Mouse (Mus musculus) retina, embryonic 14.5 days (tissue): ENCODE data around the gene Fgd3.

Source experiments
- DNase-seq: peaks from one replicate; pipeline ENCODE4 v3.0.0-alpha.2; 2015; ENCODE audit warnings: low spot score

Fgd3 gene

DNA sequence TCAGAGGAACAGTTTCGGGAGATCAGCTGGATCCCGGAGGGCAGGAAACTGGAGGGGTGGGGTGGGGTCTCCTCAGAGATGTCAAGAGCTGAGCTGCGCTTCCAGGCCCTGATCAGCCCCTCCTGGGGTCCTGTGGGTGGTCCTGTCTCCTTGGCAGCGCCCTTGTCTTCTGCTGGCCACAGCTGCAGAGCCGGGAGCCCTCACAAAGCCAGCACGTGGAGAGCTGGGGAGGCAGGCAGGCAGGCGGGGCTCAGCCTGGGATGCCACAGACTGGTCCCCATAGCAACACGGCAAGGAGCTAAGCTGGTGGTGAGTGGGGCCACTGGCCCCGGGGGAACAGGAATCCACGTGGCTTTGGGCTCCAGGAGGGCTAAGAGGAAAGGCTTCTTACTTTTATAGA, at the start of gene Fgd3:
TSS of gene Fgd3 (minus strand) at position 272 of the 400 bp plus-strand sequence.
- DNase-seq: peak; percentile 82

DNA sequence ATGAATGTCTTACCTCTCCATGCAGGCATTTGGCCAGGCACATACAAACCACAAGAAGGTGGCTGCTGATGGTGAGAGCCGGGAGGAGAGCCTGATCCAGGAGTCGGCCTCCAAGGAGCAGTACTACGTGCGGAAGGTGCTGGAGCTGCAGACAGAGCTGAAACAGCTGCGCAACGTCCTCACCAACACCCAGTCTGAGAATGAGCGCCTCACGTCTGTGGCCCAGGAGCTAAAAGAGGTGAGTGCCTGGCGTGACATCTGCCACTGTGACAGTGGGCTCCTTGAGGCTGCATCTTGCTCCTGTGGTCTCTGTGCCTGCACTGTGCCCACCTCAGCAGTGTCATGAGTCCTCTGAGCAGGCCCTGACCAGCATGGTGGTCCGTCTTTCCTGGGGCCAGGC, 49.3 kb upstream of the Fgd3 start:
- no peak for DNase-seq

DNA sequence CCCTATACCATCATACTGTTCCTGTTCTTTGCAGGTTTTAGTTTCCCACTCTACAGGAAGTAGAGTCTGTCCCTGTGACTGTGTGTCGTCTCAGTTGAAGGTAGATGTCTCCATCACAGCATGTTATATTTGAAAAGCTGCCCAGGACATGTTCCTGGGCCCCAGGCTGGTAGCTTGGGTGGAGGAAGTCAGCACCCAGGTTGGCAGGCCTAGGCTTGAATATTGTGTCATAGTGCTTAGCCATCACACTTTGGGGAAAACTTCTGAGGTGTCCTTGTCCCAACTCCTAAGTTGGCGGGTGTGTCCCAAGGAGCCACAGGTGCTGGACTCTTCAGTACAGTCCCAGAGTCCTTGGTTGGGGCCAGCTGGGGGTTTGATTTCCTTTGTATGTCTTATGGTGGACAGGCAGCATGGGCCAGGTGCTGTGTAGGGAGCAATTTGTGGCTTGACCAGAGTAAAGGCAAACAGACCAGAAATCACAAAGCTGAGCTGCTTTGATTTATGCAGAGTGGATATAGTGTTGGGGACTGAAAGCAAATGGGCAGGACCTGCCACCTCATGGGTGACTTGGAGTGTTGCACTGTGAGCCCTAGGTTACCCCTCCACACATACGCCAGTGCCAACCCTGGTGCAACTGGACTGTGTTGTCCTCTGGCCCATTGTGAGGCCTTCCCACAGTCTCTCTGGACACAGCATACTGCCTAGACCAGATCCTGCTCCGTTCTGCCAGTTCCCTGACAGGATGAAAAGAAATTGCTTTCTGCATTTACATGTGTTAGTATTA, 47.7 kb upstream of the Fgd3 start:
- no peak for DNase-seq

GRCm38 (mm10) chr13:49364716-49365115, 44.6 kb upstream of the Fgd3 start:
- no peak for DNase-seq

DNA sequence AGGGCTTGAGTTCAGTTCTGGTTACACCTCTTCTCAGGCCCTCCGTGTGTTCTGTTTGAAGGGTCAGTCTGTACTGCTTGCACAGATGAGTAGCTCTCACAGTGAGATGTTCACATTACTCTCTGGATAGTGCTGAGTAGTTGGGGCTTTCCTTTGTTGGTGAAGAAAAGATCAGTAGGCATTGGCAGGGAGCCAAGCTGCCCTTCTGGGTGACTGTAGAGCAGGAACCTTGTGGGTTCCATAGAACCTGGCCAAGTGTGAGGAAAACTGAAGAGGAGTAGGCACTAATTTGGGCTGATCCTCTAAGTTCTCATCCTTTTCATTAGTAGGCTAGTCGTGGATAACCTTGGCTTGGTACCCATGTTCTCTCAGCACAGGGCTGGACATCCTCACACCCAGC, 42.7 kb upstream of the Fgd3 start:
- DNase-seq: no peak

DNA sequence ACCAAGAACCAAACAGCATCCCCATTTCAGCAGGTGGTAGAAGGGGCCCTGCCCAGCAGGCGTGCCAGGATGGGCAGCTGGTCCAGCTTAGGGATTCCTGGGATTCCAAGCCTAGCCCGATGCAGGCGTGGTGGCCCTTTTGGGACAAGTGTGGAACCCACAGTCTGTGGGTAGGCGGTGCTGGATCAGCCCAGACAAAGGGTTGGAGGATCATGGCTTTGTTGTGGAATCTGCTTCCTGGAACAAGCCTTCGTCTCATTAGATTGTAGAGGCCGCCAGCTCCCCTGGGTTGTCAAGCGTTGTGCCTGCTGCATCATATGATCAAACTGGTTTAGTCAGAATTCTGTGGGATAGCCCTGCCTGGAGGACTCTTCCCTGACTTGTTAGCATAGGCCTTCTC, 42.3 kb upstream of the Fgd3 start:
- no peak for DNase-seq

DNA sequence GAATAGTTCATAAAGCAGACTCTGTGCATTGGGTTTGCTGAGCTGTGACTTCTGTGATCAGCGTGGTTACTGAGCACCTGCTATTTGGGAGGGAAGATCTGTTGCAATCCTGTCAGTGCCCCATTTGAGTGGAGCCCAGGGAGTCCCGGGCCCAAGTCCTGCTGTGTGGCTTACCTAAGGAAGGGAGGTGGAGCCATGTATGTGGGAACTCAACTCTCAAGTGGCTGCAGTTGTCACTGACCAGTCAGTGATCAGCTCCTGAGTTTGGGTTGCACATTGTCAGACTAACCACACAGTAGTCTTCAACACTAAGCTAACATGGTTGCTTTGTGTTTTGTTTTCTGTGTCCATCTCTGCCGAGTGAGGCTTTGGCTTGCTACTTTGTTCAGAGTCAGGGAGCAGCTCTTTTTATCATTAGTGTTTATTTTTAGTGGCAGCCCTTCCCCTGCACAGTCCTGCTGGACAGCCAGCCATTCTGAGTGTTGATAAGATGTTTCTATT, 40.8 kb upstream of the Fgd3 start:
- no peak for DNase-seq

DNA sequence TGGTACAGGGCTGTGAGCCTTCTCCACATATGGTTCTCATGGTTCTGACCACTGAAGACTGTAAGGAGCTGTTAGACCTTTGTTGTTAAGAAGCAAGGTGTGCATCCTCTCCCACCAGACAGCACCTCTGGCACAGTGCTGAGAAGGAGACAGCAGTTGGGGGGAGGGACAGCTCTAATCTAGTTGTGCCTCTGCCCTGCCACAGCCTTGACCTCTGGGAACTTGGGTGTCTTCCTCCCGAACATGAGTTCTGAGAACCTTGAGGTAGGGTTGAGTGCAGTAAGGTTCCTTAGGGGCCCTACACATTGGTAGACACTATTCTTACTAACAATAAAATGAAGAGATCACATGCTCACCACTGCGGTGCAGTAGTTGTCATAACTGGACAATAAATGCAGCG, 38.1 kb upstream of the Fgd3 start:
- DNase-seq: no peak

- no peak for DNase-seq
These were observed 37.4 kb upstream of the Fgd3 start for GRCm38 (mm10) chr13:49357367-49358026.

DNA sequence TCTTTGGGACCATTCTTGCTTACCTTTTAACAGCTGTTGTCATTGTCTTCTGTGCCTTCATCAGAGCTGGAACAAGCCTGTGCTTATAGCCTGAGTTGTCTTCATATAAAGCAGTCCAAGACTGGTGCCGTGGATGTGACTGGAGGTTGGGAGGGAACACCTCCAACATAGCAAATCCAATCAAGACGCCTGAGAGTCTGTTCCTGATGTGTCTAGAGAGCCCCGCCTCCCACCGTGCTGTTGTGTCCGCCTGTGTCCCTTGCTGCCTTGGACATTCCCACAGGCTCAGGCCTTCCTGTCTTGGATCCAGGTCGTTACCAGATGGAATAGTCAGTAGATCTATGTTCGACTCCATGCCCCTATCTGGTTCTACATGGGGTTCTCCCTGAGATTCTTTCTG, 36.0 kb upstream of the Fgd3 start:
- no peak for DNase-seq

- no peak for DNase-seq
These were observed 35.5 kb upstream of the Fgd3 start for GRCm38 (mm10) chr13:49355461-49356061.

- no peak for DNase-seq
These were observed 33.9 kb upstream of the Fgd3 start for GRCm38 (mm10) chr13:49353991-49354507.

DNA sequence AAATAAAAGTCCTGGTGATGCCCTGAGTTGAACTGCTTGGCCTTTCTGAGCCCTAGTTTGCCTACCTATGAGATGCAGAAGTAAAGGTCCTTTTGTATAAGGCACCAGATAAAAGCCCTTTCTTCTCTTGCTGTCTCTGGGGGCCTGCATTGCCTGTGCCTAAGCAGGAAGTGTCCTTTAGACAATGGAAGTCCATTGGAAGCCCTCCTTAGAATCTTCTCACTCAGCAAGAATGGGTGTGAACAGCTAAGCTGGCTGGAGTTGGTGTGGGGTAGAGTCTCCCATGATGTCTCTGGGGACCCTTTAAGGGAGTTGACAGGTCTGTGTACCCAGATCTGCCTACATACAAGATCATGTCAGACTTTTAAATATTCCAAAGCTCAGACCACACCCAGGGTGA, 33.3 kb upstream of the Fgd3 start:
- DNase-seq: no peak

- peak; percentile 72 for DNase-seq
These were observed 32.6 kb upstream of the Fgd3 start for GRCm38 (mm10) chr13:49352581-49353159.

DNA sequence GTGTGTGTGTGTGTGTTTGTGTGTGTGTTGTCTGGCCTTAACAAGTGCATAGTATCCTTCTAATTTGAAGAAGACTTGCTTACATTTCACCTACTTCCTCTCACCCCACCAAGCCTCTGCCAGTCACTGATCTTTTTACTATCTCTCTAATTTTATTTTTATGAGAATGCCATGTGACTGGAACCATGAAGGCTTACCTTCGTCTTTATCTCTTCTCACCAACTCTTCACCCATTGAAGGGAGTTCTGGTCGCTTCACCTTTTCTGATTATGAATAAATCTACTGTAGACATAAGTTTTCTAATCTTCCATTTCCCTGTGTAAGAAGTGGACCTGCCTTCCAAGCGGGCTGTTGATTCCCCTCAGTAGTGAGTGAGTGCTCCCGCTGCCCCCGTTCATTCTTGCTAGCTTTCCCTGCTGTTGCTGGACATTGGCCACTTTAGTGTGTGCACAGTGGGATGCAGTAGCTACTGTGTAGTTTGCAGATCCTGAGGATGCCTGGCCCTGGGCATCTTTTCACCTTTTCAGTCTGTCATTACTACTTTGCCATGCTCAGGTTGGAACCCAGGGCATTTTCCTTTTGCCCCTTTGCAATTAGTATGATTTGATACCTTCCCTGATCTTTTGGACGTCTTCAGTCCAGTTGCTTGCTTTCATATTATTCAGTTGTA, 29.9 kb upstream of the Fgd3 start:
- DNase-seq: no peak

DNA sequence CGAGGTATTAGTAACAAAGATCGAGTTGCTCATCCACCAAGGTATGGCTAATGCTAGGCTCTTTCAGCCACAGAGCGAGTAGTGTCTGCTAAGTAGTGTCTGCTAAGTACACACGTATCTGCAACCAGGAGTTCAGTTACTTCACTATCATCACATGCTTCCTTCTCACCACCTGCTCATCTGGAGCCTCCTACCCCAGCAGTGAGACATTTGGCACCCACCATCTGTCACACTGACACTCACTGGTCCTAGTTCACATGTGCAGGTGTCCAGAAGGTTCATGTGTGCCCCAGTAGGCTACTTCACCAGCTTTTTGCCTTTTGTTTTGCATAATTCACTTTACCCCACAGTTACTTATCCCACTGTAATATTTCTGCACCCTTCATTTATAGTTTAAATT, 29.2 kb upstream of the Fgd3 start:
- no peak for DNase-seq

GRCm38 (mm10) chr13:49348522-49348921, 28.4 kb upstream of the Fgd3 start:
- no peak for DNase-seq

DNA sequence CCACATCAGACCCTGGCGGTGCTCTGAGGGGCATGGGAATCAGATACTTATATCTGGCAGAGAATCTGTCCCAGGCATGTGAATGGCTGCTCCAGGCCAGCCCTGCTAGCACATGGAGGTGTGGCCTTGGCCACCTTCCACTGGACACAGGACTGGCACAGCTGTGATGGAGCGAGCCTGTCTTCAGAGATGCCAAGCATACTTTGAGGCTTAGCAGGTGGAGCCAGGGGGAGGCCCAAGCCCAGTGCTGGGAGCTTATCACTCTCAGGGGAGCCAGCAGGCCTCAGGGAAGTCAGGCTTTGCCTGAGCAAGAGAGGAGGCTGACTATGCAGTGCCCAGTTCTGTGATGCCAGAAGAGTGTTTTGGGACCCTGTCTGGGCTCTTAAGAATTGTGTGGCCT, 25.4 kb upstream of the Fgd3 start:
- no peak for DNase-seq

DNA sequence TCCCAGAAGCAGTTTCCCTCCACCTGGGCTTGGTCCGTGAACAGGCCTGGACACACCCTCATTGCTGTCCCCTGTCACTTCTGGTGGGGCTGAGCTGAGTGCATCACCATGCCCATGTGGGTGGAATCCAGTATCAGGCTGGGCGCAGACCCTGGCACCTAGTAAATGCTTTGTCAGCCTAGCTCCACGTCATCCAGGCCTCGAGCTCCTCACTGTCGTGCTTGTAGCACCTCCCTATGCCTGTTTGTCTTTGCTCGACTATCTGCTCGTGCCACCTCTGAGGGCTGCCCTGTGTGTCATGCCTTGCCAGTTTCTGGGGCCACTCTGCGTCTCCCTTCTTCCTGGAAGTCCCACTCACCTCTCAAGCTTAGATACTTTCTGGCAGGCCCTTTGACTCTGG, 24.5 kb upstream of the Fgd3 start:
- DNase-seq: no peak

GRCm38 (mm10) chr13:49342723-49343100, 22.6 kb upstream of the Fgd3 start:
- DNase-seq: no peak

DNA sequence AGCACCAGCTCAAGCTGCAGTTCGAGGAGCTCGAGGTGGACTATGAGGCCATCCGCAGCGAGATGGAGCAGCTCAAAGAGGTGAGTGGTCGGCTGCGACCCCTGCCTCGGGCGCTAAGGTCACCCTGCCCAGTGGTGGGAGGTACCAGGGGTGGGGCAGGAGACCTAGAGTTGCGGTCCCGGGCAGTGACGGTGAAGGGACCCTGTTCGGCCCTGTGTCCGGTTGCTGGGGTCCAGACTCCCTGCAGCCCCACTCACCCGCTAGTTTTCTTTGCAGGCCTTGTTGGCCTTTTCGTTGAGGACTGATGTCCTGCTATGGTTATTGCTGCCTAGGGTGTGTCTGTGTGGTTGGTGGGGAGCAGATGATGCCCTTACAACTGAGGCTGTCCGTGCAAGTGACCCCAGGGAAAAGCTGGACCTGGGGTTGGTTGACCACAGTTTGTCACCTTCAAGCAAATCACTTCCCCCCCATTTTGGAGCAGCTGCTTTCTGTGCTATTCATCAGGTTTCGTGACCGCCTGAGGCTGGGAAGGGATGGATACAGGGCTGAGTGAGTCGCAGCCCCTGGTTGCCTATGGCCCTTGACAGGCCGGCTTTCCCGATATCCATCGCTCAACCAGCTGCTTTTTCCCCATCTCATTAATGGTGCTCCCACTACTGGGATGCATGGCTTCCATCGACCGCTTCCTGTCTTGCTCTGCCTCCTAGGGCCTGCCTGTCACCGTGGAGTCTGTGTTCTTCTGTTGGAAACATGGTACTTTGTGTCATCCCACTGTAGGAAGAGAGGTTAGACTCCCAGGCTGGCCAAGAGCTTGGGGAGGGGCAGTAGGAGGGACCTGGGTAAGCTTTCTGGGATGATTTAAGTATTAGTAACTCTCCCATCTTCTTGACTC, 22.0 kb upstream of the Fgd3 start:
- peak; percentile 24 for DNase-seq
